Mouse (Mus musculus) erythroblast, embryonic 14.5 days (primary cell): Measurements from ENCODE around the gene Qrich2. TPM values are rescaled to one million over a fixed set of nuclear protein-coding genes. Genes with fewer than 3 reads are reported as not detected.
A peak's percentile ranks its signal among the peaks of the same experiment; 100 is the strongest.
"Not testable (repeated sequence)": the region's sequence is repeated elsewhere in the genome, so short reads cannot be mapped to it uniquely, and the experiment has no call there.

Source experiments
- H3K27me3 ChIP-seq: 2 replicates; pipeline ENCODE4 v1.6.1; 2012; ENCODE audit warnings: inconsistent platforms; ENCODE audit not compliant: control insufficient read depth
- H3K36me3 ChIP-seq: 2 replicates; pipeline ENCODE4 v1.6.1; 2012; ENCODE audit warnings: mild to moderate bottlenecking, inconsistent platforms; ENCODE audit not compliant: control insufficient read depth
- H3K4me1 ChIP-seq: 2 replicates; pipeline ENCODE4 v1.6.1; 2012; ENCODE audit warnings: inconsistent platforms; ENCODE audit not compliant: control insufficient read depth
- H3K4me3 ChIP-seq: replicated peaks from 2 replicates; pipeline ENCODE3; 2012; ENCODE audit warnings: moderate library complexity, mild to moderate bottlenecking, inconsistent platforms
- H3K9me3 ChIP-seq: 2 replicates; pipeline ENCODE4 v1.6.1; 2012; ENCODE audit warnings: low read length, inconsistent platforms, mixed read lengths; ENCODE audit not compliant: control insufficient read depth
- GATA1 ChIP-seq: IDR thresholded peaks from 2 replicates; pipeline ENCODE4 v1.6.1; 2012; ENCODE audit warnings: low read length, inconsistent platforms, mixed read lengths
- TAL1 ChIP-seq: IDR thresholded peaks from 3 replicates; pipeline ENCODE4 v1.6.1; 2012; ENCODE audit warnings: low read length, inconsistent platforms, mixed read lengths
- polyA plus RNA-seq: library from polyadenylated mRNA; stranded (reverse); fragments of >175 nt; gene quantifications from 2 replicates; pipeline ENCODE4 v1.2.3, GENCODE M21; 2012

Qrich2 gene
- polyA plus RNA-seq, 1 experiment = not detected

- Histone ChIP-seq H3K4me1 (peaks cover 2% of the 10 kb centered on the region), H3K4me3 (no peak overlapping the region), H3K9me3 (no peaks in the 10 kb centered on the region), H3K27me3 (peaks cover 16% of the 10 kb centered on the region), H3K36me3 (no peaks in the 10 kb centered on the region)
- TF ChIP-seq TAL1 = no peak
- no peak for TF ChIP-seq GATA1
Measured at GRCm38 (mm10) chr11:116418841-116419462, 47.1 kb downstream of the Qrich2 start.

GRCm38 (mm10) chr11:116418194-116418840 is 47.7 kb downstream of the Qrich2 start:
- Histone ChIP-seq H3K27me3 (peaks cover 23% of the 10 kb centered on the region), H3K4me1 (peaks cover 2% of the 10 kb centered on the region), H3K4me3 (no peak overlapping the region), H3K36me3 (no peaks in the 10 kb centered on the region), H3K9me3 (no peaks in the 10 kb centered on the region)
- TF ChIP-seq GATA1 = no peak
- TF ChIP-seq TAL1 = no peak

- H3K4me1 ChIP-seq = peaks cover 15% of the 10 kb centered on the region
- H3K4me3 ChIP-seq = no peak overlapping the region
- no peaks in the 10 kb centered on the region for H3K36me3 ChIP-seq
- TF ChIP-seq TAL1 (no peak), GATA1 (no peak)
- H3K27me3 ChIP-seq = peaks cover 35% of the 10 kb centered on the region
- H3K9me3 ChIP-seq = peaks cover 4% of the 10 kb centered on the region; the same call in 1 of the 2 replicates
Measured at GRCm38 (mm10) chr11:116417054-116417453, 49.0 kb downstream of the Qrich2 start.

- TF ChIP-seq GATA1 (no peak), TAL1 (no peak)
- Histone ChIP-seq H3K4me3 (no peak overlapping the region), H3K4me1 (peaks cover 17% of the 10 kb centered on the region), H3K9me3 (peaks cover 4% of the 10 kb centered on the region; the same call in 1 of the 2 replicates), H3K27me3 (peaks cover 42% of the 10 kb centered on the region), H3K36me3 (no peaks in the 10 kb centered on the region)
Measured at GRCm38 (mm10) chr11:116416196-116416943, 49.7 kb downstream of the Qrich2 start.

GRCm38 (mm10) chr11:116413631-116414022 is 52.4 kb downstream of the Qrich2 start:
- peaks cover 4% of the 10 kb centered on the region; the same call in 1 of the 2 replicates for H3K9me3 ChIP-seq
- no peaks in the 10 kb centered on the region for H3K36me3 ChIP-seq
- TF ChIP-seq TAL1 (no peak), GATA1 (no peak)
- H3K27me3 ChIP-seq = peaks cover 57% of the 10 kb centered on the region
- peaks cover 17% of the 10 kb centered on the region for H3K4me1 ChIP-seq
- H3K4me3 ChIP-seq = no peak overlapping the region

GRCm38 (mm10) chr11:116412904-116413630 is 53.0 kb downstream of the Qrich2 start, which contains the start of gene Rnf157:
TSS of gene Rnf157 (minus strand) at chr11:116413032.
- no peaks in the 10 kb centered on the region for H3K36me3 ChIP-seq
- H3K9me3 ChIP-seq = peaks cover 4% of the 10 kb centered on the region; the same call in 1 of the 2 replicates
- TF ChIP-seq GATA1 (no peak), TAL1 (no peak)
- H3K4me1 ChIP-seq = peaks cover 17% of the 10 kb centered on the region
- peaks cover 58% of the 10 kb centered on the region for H3K27me3 ChIP-seq
- peak within 1 kb of the TSS; percentile 64 for H3K4me3 ChIP-seq

GRCm38 (mm10) chr11:116412028-116412827 is 53.8 kb downstream of the Qrich2 start:
- H3K27me3 ChIP-seq = peaks cover 58% of the 10 kb centered on the region
- peak overlapping the region; percentile 64 for H3K4me3 ChIP-seq
- H3K9me3 ChIP-seq = peaks cover 4% of the 10 kb centered on the region; the same call in 1 of the 2 replicates
- TF ChIP-seq TAL1 = no peak
- no peak for TF ChIP-seq GATA1
- peaks cover 17% of the 10 kb centered on the region for H3K4me1 ChIP-seq
- H3K36me3 ChIP-seq = no peaks in the 10 kb centered on the region

- H3K4me1 ChIP-seq = peaks cover 17% of the 10 kb centered on the region
Measured at GRCm38 (mm10) chr11:116411582-116411981, 54.5 kb downstream of the Qrich2 start.

GRCm38 (mm10) chr11:116410415-116410814 is 55.6 kb downstream of the Qrich2 start:
- H3K4me3 ChIP-seq, H3K9me3 ChIP-seq, H3K36me3 ChIP-seq: not testable (repeated sequence)
- Histone ChIP-seq H3K4me1 (peaks cover 17% of the 10 kb centered on the region), H3K27me3 (peaks cover 53% of the 10 kb centered on the region)

More at GRCm38 (mm10) chr11:116411582-116411981, 54.5 kb downstream of the Qrich2 start:
- TF ChIP-seq TAL1 (no peak), GATA1 (no peak)
- H3K4me3 ChIP-seq = no peak overlapping the region
- peaks cover 58% of the 10 kb centered on the region for H3K27me3 ChIP-seq
- H3K36me3 ChIP-seq = no peaks in the 10 kb centered on the region
- peaks cover 4% of the 10 kb centered on the region; the same call in 1 of the 2 replicates for H3K9me3 ChIP-seq
